Mouse (Mus musculus) midbrain, embryonic 11.5 days (tissue): Measurements from ENCODE around the gene Sh3bp2. TPM values are rescaled to one million over a fixed set of nuclear protein-coding genes. Genes with fewer than 3 reads are reported as not detected.

Experiments
- ATAC-seq: fragments of 200-750 bp; cut with Nextera tagmentation; 2 replicates; pipeline ENCODE4 v1.8.0; 2017; ENCODE audit warnings: moderate TSS enrichment, moderate library complexity; ENCODE audit not compliant: low FRiP score
- DNase-seq: peaks from one replicate; pipeline ENCODE4 v3.0.0; 2015; ENCODE audit warnings: low spot score; ENCODE audit errors: missing footprints
- H3K27ac ChIP-seq: fragments of 300-500 bp; sonication (generic); 2 replicates; pipeline ENCODE4 v1.5.1; 2014; ENCODE audit warnings: low read depth, low read length
- H3K27me3 ChIP-seq: fragments of 300-500 bp; sonication (generic); 2 replicates; pipeline ENCODE4 v1.6.1; 2014; ENCODE audit warnings: mild to moderate bottlenecking, low read length, moderate library complexity, mixed read lengths; ENCODE audit not compliant: control insufficient read depth, insufficient read depth
- H3K36me3 ChIP-seq: fragments of 300-500 bp; sonication (generic); 2 replicates; pipeline ENCODE4 v1.6.1; 2014; ENCODE audit warnings: mild to moderate bottlenecking, low read length, moderate library complexity, mixed read lengths; ENCODE audit not compliant: control insufficient read depth, insufficient read depth
- H3K4me1 ChIP-seq: fragments of 300-500 bp; sonication (generic); 2 replicates; pipeline ENCODE4 v1.6.1; 2014; ENCODE audit warnings: low read length; ENCODE audit not compliant: control insufficient read depth, insufficient read depth
- H3K4me2 ChIP-seq: fragments of 300-500 bp; sonication (generic); 2 replicates; pipeline ENCODE4 v1.6.1; 2014; ENCODE audit warnings: mild to moderate bottlenecking, moderate library complexity
- H3K4me3 ChIP-seq: fragments of 300-500 bp; sonication (generic); 2 replicates; pipeline ENCODE4 v1.5.1; 2014; ENCODE audit warnings: low read depth, low read length
- H3K9ac ChIP-seq: fragments of 300-500 bp; sonication (generic); 2 replicates; pipeline ENCODE4 v1.6.1; 2014; ENCODE audit warnings: low read length
- H3K9me3 ChIP-seq: fragments of 300-500 bp; sonication (generic); 2 replicates; pipeline ENCODE4 v1.6.1; 2016; ENCODE audit warnings: low read length; ENCODE audit not compliant: control insufficient read depth
- WGBS: fragments of 180-500 bp; shearing (Covaris S2); extraction: QIAGEN DNeasy Blood & Tissue Kit; methylation state at CpG from one replicate; pipeline ENCODE4 v1.1.7; 2014; 5-methylcytosine and 5-hydroxymethylcytosine counted together
- polyA plus RNA-seq: library from polyadenylated mRNA; unstranded; fragments of >200 nt; fragmentation: Nextera tagmentation; extraction: Ambion mirVana; gene quantifications from 2 replicates; pipeline ENCODE4 v1.2.1, GENCODE M21; 2014

Gene Sh3bp2
- polyA plus RNA-seq, 1 experiment from 2014 or later = 12.4 TPM

GRCm38 (mm10) chr5:34534776-34535581, 9.3 kb downstream of the Sh3bp2 start:
- Histone ChIP-seq H3K36me3 (no peaks in the 10 kb centered on the region), H3K4me2 (no peak overlapping the region), H3K27ac (no peak overlapping the region), H3K9ac (no peak overlapping the region), H3K27me3 (no peaks in the 10 kb centered on the region), H3K4me1 (no peaks in the 10 kb centered on the region), H3K4me3 (no peak overlapping the region), H3K9me3 (no peaks in the 10 kb centered on the region)
- no peak for DNase-seq
- no peak for ATAC-seq
- 76% methylated on average over 5 of the region's 5 CpGs for WGBS

DNA sequence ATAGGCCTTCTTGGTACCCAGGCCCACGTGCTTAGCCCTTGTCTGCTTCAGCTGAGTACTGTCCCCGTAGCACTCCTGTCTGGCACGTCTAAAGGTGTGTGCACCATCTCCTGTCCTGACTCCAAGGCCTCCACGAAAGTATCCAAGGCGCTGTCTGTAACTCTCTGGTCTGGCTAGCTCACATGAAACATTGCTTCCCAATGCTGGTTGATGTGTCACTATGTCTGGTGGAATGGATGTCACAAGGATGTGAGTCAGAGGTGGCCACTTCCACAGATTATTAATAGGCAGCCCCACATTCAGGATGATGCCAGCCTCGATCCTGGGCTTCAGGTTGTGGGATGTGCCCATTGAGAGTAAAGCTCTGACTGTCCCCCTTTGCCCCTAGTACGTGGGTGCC, 10.2 kb downstream of the Sh3bp2 start:
- no peaks in the 10 kb centered on the region for H3K4me1 ChIP-seq
- H3K36me3 ChIP-seq = no peaks in the 10 kb centered on the region
- no peak overlapping the region for H3K4me3 ChIP-seq
- no peak for DNase-seq
- 79% methylated on average over 7 of the region's 7 CpGs for WGBS
- no peak overlapping the region for H3K4me2 ChIP-seq
- H3K27ac ChIP-seq = no peak overlapping the region
- no peaks in the 10 kb centered on the region for H3K9me3 ChIP-seq
- H3K9ac ChIP-seq = no peak overlapping the region
- no peak for ATAC-seq
- H3K27me3 ChIP-seq = no peaks in the 10 kb centered on the region

DNA sequence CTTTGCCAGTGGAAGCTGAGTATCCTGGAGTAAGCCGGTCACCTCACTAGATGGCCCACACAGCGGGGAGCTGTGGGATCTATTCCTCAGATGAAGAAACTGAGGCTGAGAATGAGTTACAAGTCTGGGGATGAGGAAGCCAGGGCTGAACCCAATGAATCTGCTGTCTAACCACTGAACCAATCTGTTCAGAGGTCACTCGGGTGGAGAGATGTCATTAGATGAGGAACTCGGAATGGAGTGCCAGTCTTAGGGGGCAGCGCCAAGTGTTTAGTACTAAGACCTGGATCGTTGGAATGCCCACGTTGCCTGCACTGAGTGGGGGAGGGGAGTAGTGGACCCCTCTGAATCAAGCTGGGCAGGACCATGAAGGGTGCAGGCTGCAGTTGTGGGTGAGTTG, 12.4 kb downstream of the Sh3bp2 start:
- Histone ChIP-seq H3K4me1 (no peaks in the 10 kb centered on the region), H3K27ac (no peak overlapping the region), H3K36me3 (no peaks in the 10 kb centered on the region), H3K4me2 (no peak overlapping the region), H3K9ac (no peak overlapping the region), H3K4me3 (no peak overlapping the region), H3K27me3 (no peaks in the 10 kb centered on the region), H3K9me3 (no peaks in the 10 kb centered on the region)
- no peak for ATAC-seq
- no peak for DNase-seq
- WGBS = 77% methylated on average over 7 of the region's 7 CpGs

- H3K4me2 ChIP-seq = no peak overlapping the region
- 45% methylated on average over 5 of the region's 5 CpGs for WGBS
- DNase-seq = no peak
These were observed 12.9 kb downstream of the Sh3bp2 start for GRCm38 (mm10) chr5:34538527-34538926.

DNA sequence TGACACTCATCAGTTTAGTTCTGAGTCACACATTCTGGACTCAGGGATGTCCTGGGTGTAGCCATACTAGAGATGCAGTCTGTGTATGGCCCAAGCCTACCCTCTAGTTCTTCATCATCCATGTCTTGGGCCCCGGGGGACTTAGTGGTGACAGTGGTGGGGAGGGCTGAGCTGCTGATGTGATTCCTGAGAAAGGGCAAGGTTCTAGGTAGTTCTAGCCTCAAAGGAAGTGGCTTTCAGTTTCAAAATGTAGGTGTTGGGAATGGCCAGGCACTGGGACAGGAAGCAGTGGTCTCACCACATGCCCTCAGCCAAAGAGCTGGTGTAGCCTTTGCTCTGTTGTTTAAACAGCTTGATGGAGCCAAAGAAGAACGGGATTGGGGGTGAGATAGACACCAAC, 13.5 kb downstream of the Sh3bp2 start:
- Histone ChIP-seq H3K4me3 (no peak overlapping the region), H3K27ac (no peak overlapping the region), H3K36me3 (no peaks in the 10 kb centered on the region), H3K9me3 (no peaks in the 10 kb centered on the region), H3K4me1 (no peaks in the 10 kb centered on the region), H3K27me3 (no peaks in the 10 kb centered on the region), H3K4me2 (no peak overlapping the region), H3K9ac (no peak overlapping the region)
- DNase-seq = no peak
- WGBS = 86% methylated on average over 2 of the region's 2 CpGs
- no peak for ATAC-seq

More at GRCm38 (mm10) chr5:34538527-34538926, 12.9 kb downstream of the Sh3bp2 start:
- Histone ChIP-seq H3K27ac (no peak overlapping the region), H3K36me3 (no peaks in the 10 kb centered on the region), H3K9ac (no peak overlapping the region), H3K27me3 (no peaks in the 10 kb centered on the region), H3K4me3 (no peak overlapping the region), H3K4me1 (no peaks in the 10 kb centered on the region), H3K9me3 (no peaks in the 10 kb centered on the region)
- no peak for ATAC-seq

DNA sequence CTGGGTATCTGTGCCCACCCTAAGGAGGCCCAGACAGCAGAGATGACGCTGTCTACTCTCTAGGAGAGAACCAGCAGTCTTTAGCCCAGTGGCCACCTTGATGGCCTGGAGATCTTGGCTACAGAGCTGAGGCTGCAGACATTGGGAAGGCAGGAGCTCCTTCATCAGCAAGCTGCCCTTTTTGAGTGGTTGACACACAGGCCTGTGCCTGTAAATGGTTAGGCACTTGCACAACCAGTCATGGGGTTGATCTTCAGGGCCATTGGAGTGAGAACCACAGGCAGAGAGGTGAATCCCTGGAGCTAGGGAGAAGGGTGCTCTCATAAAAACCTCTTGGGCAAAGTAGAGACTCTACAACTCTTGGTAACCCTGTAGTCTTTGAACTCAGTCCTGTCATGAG, 16.5 kb downstream of the Sh3bp2 start:
- Histone ChIP-seq H3K36me3 (no peaks in the 10 kb centered on the region), H3K27me3 (no peaks in the 10 kb centered on the region), H3K4me3 (no peak overlapping the region), H3K9me3 (no peaks in the 10 kb centered on the region), H3K9ac (no peak overlapping the region), H3K27ac (no peak overlapping the region), H3K4me2 (no peak overlapping the region), H3K4me1 (no peaks in the 10 kb centered on the region)
- WGBS = 89% methylated on average over 1 of the region's 1 CpGs
- ATAC-seq (no peak), DNase-seq (no peak)

GRCm38 (mm10) chr5:34543114-34543513, 17.5 kb downstream of the Sh3bp2 start:
- no peaks in the 10 kb centered on the region for H3K4me1 ChIP-seq
- no peak overlapping the region for H3K9ac ChIP-seq
- H3K9me3 ChIP-seq = no peaks in the 10 kb centered on the region
- no peak overlapping the region for H3K4me2 ChIP-seq
- DNase-seq (no peak), ATAC-seq (no peak)
- no peak overlapping the region for H3K27ac ChIP-seq
- 62% methylated on average over 4 of the region's 4 CpGs for WGBS
- H3K36me3 ChIP-seq = no peaks in the 10 kb centered on the region
- no peak overlapping the region for H3K4me3 ChIP-seq
- no peaks in the 10 kb centered on the region for H3K27me3 ChIP-seq

DNA sequence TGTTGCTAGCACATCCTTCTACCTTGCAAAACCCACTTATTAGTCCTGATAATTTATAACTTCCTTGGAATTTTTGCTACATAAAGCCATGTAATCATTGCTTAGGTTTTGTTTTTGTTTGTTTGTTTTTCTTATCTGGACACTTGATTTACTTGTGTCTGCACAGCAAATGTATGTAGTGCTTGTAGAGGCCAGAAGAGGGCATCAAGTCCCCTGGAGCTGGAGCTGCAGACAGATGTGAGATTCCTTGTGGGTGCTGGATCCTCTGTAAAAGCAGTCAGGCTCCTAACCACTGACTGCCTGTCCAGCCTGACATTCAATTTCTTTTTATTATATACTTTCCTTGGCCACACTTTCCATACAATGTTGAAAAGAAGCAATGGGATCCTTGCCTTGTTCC, 21.8 kb downstream of the Sh3bp2 start:
- H3K27ac ChIP-seq = no peak overlapping the region
- no peaks in the 10 kb centered on the region for H3K27me3 ChIP-seq
- peaks cover 2% of the 10 kb centered on the region; the same call in 1 of the 2 replicates for H3K36me3 ChIP-seq
- H3K9me3 ChIP-seq = no peaks in the 10 kb centered on the region
- ATAC-seq (no peak), DNase-seq (peak; percentile 81)
- H3K4me1 ChIP-seq = peaks cover 5% of the 10 kb centered on the region; the same call in 1 of the 2 replicates
- no peak overlapping the region for H3K9ac ChIP-seq
- no peak overlapping the region for H3K4me2 ChIP-seq
- H3K4me3 ChIP-seq = no peak overlapping the region

GRCm38 (mm10) chr5:34549135-34549482, 23.5 kb downstream of the Sh3bp2 start:
- H3K4me2 ChIP-seq = peak overlapping the region; percentile 78
- peak; percentile 25; the same call in 1 of the 2 replicates for ATAC-seq

More at GRCm38 (mm10) chr5:34549135-34549482, 23.5 kb downstream of the Sh3bp2 start:
- Histone ChIP-seq H3K27me3 (no peaks in the 10 kb centered on the region), H3K9ac (peak overlapping the region; percentile 94), H3K9me3 (no peaks in the 10 kb centered on the region), H3K4me3 (peak overlapping the region; percentile 68), H3K4me1 (peaks cover 5% of the 10 kb centered on the region; the same call in 1 of the 2 replicates), H3K36me3 (peaks cover 3% of the 10 kb centered on the region; the same call in 1 of the 2 replicates), H3K27ac (no peak overlapping the region)
- WGBS = 30% methylated on average over 8 of the region's 8 CpGs
- no peak for DNase-seq
